ENCODE assay signal across 9 mouse cellular contexts in the genomic region with DNA sequence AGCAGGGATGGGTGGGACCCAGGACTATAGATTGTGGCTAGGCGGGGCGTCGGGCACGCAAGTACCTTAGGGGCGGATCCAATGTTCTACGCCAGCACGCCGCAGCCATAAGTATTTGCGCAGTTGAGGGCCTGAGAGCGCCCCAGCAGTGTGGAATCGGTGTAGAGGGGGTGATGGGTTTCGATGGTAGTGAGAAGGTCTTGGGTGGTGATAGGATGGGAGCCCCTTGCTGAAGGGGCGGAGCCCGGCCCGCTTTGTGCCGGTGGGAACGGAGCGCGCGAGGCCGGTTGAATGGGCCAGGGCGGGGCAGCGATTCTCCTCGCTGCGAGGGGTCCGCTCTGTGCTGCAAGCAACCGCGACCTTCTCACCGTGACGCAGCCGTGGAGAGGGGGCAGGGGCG. TPM values are rescaled to one million over a fixed set of nuclear protein-coding genes. Genes with fewer than 3 reads are reported as not detected.
A peak's percentile ranks its signal among the peaks of the same experiment; 100 is the strongest.
DNase-seq lines count a peak whose midpoint lies in the region; ATAC-seq and TF ChIP-seq lines count a peak whose summit lies in the region.
"Had no signal": no experiment of that assay in that cellular context is flagged by ENCODE, and none has a peak within 500 bp of the region (broad histone marks: within the 10 kb centered on the region; RNA-seq: fewer than 3 reads in every experiment).

No protein-coding gene starts in this region.

- peaks cover 2% of the 10 kb centered on the region; the same call in 1 of the 2 replicates for H3K9me3 ChIP-seq in embryonic facial prominence, embryonic 10.5 days
- no peaks in the 10 kb centered on the region for H3K9me3 ChIP-seq in hindbrain, embryonic 15.5 days
- no peaks in the 10 kb centered on the region for H3K9me3 ChIP-seq in midbrain, postnatal 0 days (ENCODE audit: low read length)

- H3K4me3 ChIP-seq in embryonic facial prominence, embryonic 10.5 days, result peak overlapping the region; percentile 43
- H3K4me3 ChIP-seq in hindbrain, embryonic 15.5 days, result peak overlapping the region; percentile 38
- H3K4me3 ChIP-seq in midbrain, postnatal 0 days (ENCODE audit: low read depth, low read length), result peak overlapping the region; percentile 38

- WGBS in embryonic facial prominence, embryonic 10.5 days, result 2% methylated on average over 32 of the region's 32 CpGs
- under 1% methylated on average over 32 of the region's 32 CpGs for WGBS in hindbrain, embryonic 15.5 days
- under 1% methylated on average over 32 of the region's 32 CpGs for WGBS in midbrain, postnatal 0 days

- no peaks in the 10 kb centered on the region for H3K36me3 ChIP-seq in embryonic facial prominence, embryonic 10.5 days (replicated peaks)
- H3K36me3 ChIP-seq in hindbrain, embryonic 15.5 days, result no peaks in the 10 kb centered on the region
- peaks cover 6% of the 10 kb centered on the region; the same call in 1 of the 2 replicates for H3K36me3 ChIP-seq in midbrain, postnatal 0 days (ENCODE audit: insufficient read depth, low read length)

- H3K9ac ChIP-seq in hindbrain, embryonic 15.5 days, result peak overlapping the region; percentile 49
- peak overlapping the region; percentile 57 for H3K9ac ChIP-seq in midbrain, postnatal 0 days (replicated peaks; ENCODE audit: low read length, poor library complexity, severe bottlenecking)

- peak; percentile 36 to 50 for DNase-seq in left cerebral cortex, adult 18-20 months (ENCODE audit: low spot score in 2 of 2)
- no peak for DNase-seq in left cerebral cortex, adult 11 months (ENCODE audit: low spot score)
- no peak for DNase-seq in embryonic facial prominence, embryonic 10.5 days (ENCODE audit: low spot score)
- DNase-seq in midbrain, postnatal 0 days (ENCODE audit: low spot score), result no peak
- no peak for DNase-seq in yolk sac, embryonic 10.5 days (ENCODE audit: low spot score)
- no peak for DNase-seq in frontal cortex, postnatal 14 days (ENCODE audit: low spot score in 2 of 2)
- no peak for DNase-seq in spleen, adult 18-20 months

- peaks cover 52% of the 10 kb centered on the region for H3K4me1 ChIP-seq in embryonic facial prominence, embryonic 10.5 days
- peaks cover 58% of the 10 kb centered on the region for H3K4me1 ChIP-seq in hindbrain, embryonic 15.5 days (replicated peaks)
- peaks cover 9% of the 10 kb centered on the region; the same call in 1 of the 2 replicates for H3K4me1 ChIP-seq in midbrain, postnatal 0 days (ENCODE audit: insufficient read depth, low read length)

- H3K4me2 ChIP-seq in hindbrain, embryonic 15.5 days, result peak overlapping the region; percentile 77
- peak overlapping the region; percentile 75 for H3K4me2 ChIP-seq in midbrain, postnatal 0 days (ENCODE audit: low read depth, low read length, poor library complexity, severe bottlenecking)

- no peak for TF ChIP-seq CTCF in midbrain, postnatal 0 days (IDR thresholded peaks at IDR 0.05)

- peaks cover 99% of the 10 kb centered on the region for H3K27me3 ChIP-seq in embryonic facial prominence, embryonic 10.5 days (replicated peaks; ENCODE audit: low read depth, poor library complexity, severe bottlenecking)
- H3K27me3 ChIP-seq in hindbrain, embryonic 15.5 days, result peaks cover 90% of the 10 kb centered on the region
- peaks cover 55% of the 10 kb centered on the region for H3K27me3 ChIP-seq in midbrain, postnatal 0 days (ENCODE audit: insufficient read depth, low read length)

- no peak overlapping the region for H3K27ac ChIP-seq in embryonic facial prominence, embryonic 10.5 days (replicated peaks)
- H3K27ac ChIP-seq in hindbrain, embryonic 15.5 days (replicated peaks), result peak overlapping the region; percentile 50
- no peak overlapping the region for H3K27ac ChIP-seq in midbrain, postnatal 0 days (ENCODE audit: low read depth, low read length)

- ATAC-seq in hindbrain, embryonic 15.5 days (ENCODE audit: low FRiP score, low read depth), result peak; percentile 59
- peak; percentile 25 for ATAC-seq in midbrain, postnatal 0 days (ENCODE audit: low FRiP score)

RNA-seq across cellular contexts. Expression of gene Hes3, which starts 5.3 kb away (rescaled TPM):
- total RNA-seq in left cerebral cortex, adult 18-20 months (2021), result not detected
- polyA plus RNA-seq in embryonic facial prominence, embryonic 10.5 days (2016; fragmentation: Nextera tagmentation; extraction: Ambion mirVana), result 0.10 and 2.3 TPM in 2 replicates
- polyA plus RNA-seq in hindbrain, embryonic 15.5 days (2015; fragmentation: Nextera tagmentation; extraction: Ambion mirVana), result 0.47 and 3.0 TPM in 2 replicates
- total RNA-seq in midbrain, postnatal 0 days (2014; rRNA removed), result not detected in 2 replicates
- 0.19 and 0.36 TPM in 2 replicates for polyA plus RNA-seq in midbrain, postnatal 0 days (2015; fragmentation: Nextera tagmentation; extraction: Ambion mirVana)
- total RNA-seq: heart, adult 18-20 months had no signal

RNA-seq across cellular contexts. Expression of gene Icmt, which starts 10.8 kb away (rescaled TPM):
- 10 to 100 TPM; 49.8 to 58.4 TPM for total RNA-seq in left cerebral cortex, adult 18-20 months (2021)
- polyA plus RNA-seq in embryonic facial prominence, embryonic 10.5 days (2016; fragmentation: Nextera tagmentation; extraction: Ambion mirVana), result 29.5 and 30.2 TPM in 2 replicates
- polyA plus RNA-seq in hindbrain, embryonic 15.5 days (2015; fragmentation: Nextera tagmentation; extraction: Ambion mirVana), result 18.3 and 22.2 TPM in 2 replicates
- total RNA-seq in midbrain, postnatal 0 days (2014; rRNA removed), result 34.6 and 38.9 TPM in 2 replicates
- polyA plus RNA-seq in midbrain, postnatal 0 days (2015; fragmentation: Nextera tagmentation; extraction: Ambion mirVana), result 15.7 and 17.9 TPM in 2 replicates

RNA-seq across cellular contexts. Expression of gene Gpr153, which starts 12.2 kb away (rescaled TPM):
- total RNA-seq in left cerebral cortex, adult 18-20 months (2021), result 10 to 100 TPM; 26.8 to 33.4 TPM
- 2.7 and 4.0 TPM in 2 replicates for polyA plus RNA-seq in embryonic facial prominence, embryonic 10.5 days (2016; fragmentation: Nextera tagmentation; extraction: Ambion mirVana)
- polyA plus RNA-seq in hindbrain, embryonic 15.5 days (2015; fragmentation: Nextera tagmentation; extraction: Ambion mirVana), result 18.4 and 21.7 TPM in 2 replicates
- total RNA-seq in midbrain, postnatal 0 days (2014; rRNA removed), result 138 and 149 TPM in 2 replicates
- polyA plus RNA-seq in midbrain, postnatal 0 days (2015; fragmentation: Nextera tagmentation; extraction: Ambion mirVana), result 20.1 and 21.2 TPM in 2 replicates

RNA-seq across cellular contexts. Expression of gene Rnf207, which starts 32.6 kb away (rescaled TPM):
- 10 to 100 TPM; 18.9 to 20.8 TPM for total RNA-seq in left cerebral cortex, adult 18-20 months (2021)
- polyA plus RNA-seq in embryonic facial prominence, embryonic 10.5 days (2016; fragmentation: Nextera tagmentation; extraction: Ambion mirVana), result 1.3 and 2.3 TPM in 2 replicates
- 8.6 and 8.8 TPM in 2 replicates for polyA plus RNA-seq in hindbrain, embryonic 15.5 days (2015; fragmentation: Nextera tagmentation; extraction: Ambion mirVana)
- total RNA-seq in midbrain, postnatal 0 days (2014; rRNA removed), result 7.6 and 15.2 TPM in 2 replicates
- 7.2 and 8.8 TPM in 2 replicates for polyA plus RNA-seq in midbrain, postnatal 0 days (2015; fragmentation: Nextera tagmentation; extraction: Ambion mirVana)

RNA-seq across cellular contexts. Expression of gene Rpl22, which starts 39.4 kb away (rescaled TPM):
- 100 to 1,000 TPM; 162 to 191 TPM for total RNA-seq in left cerebral cortex, adult 18-20 months (2021)
- polyA plus RNA-seq in embryonic facial prominence, embryonic 10.5 days (2016; fragmentation: Nextera tagmentation; extraction: Ambion mirVana), result 360 and 367 TPM in 2 replicates
- polyA plus RNA-seq in hindbrain, embryonic 15.5 days (2015; fragmentation: Nextera tagmentation; extraction: Ambion mirVana), result 135 and 176 TPM in 2 replicates
- total RNA-seq in midbrain, postnatal 0 days (2014; rRNA removed), result 177 and 203 TPM in 2 replicates
- polyA plus RNA-seq in midbrain, postnatal 0 days (2015; fragmentation: Nextera tagmentation; extraction: Ambion mirVana), result 125 and 148 TPM in 2 replicates

Comparison
In these comparisons a context has a peak if more than half of its experiments do, and no peak if none do; other contexts are left out.
1. DNase-seq: peak in left cerebral cortex, adult 18-20 months (2 of 2); none in left cerebral cortex, adult 11 months (single experiment), embryonic facial prominence, embryonic 10.5 days (single experiment), midbrain, postnatal 0 days (single experiment), yolk sac, embryonic 10.5 days (single experiment), frontal cortex, postnatal 14 days (0 of 2) and spleen, adult 18-20 months (0 of 2).
2. Peak in every context shown above with its lines, with median percentiles within 50 percentile points of each other: H3K4me3 ChIP-seq.